Mouse (Mus musculus): Measurements from ENCODE around the gene Ssh3. TPM values are rescaled to one million over a fixed set of nuclear protein-coding genes. Genes with fewer than 3 reads are reported as not detected.

Gene Ssh3
- polyA plus RNA-seq, 1 experiment from 2014 or later: 5.6 TPM

DNA sequence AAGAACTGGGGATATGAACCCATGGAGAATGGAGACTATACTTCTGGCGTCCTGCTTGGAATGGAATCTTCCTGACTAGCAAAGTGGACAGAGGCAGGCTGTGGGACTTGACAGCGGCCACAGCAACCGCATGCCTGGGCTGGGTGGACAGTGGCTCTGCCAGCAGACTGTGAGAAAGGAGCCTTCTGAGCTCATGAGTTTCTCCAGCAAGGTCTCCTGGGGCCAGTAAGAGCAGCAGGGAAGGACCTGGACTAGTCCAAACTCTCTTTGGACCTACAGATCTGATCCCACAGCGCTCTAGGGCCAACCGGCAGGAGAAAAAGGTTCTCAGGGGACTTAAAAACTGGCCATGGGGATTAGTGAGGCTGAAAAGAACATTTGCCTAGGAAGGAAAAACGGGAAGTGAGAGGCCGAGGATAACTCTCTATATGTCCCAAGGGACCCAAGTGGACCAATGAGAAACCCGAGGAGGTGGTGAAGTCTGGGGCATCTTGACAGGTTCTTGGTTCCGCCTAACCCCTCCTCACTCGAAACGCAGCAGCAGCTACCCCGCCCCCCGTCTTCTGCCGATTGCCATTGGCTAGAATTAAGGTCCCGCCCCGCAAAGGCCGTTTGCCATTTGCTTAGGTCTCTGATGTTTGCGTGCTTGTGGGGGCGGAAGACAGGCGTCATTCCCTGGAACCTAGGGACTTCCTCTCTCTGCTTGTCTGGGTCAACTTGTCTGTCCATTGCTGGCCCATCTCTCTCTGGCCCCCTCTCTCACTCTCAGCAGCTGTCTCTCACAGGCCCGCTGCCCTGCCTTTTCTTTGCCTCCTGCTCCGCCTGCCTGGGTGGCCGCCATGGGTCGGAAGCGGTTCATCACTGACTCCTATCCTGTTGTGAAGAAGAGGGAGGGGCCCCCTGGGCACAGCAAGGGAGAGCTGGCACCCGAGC lies 37.5 kb downstream of the Ssh3 start, which contains the start of gene Pold4:
Pold4 (plus strand) TSS at position 647 of the 933 bp plus-strand sequence.
- Histone ChIP-seq H3K36me3 (replicated peaks) (no peaks in the 10 kb centered on the region), H3K4me1 (peaks cover 15% of the 10 kb centered on the region), H3K27me3 (peaks cover 37% of the 10 kb centered on the region), H3K27ac (peak within 1 kb of the TSS; percentile 67; the same call in 1 of the 2 replicates), H3K4me3 (replicated peaks) (peak within 1 kb of the TSS; percentile 57), H3K4me2 (peak within 1 kb of the TSS; percentile 90), H3K9ac (peak within 1 kb of the TSS; percentile 69), H3K9me3 (no peaks in the 10 kb centered on the region)
- WGBS: 14% methylated on average over 26 of the region's 26 CpGs
- ATAC-seq (ENCODE audit: low FRiP score): peak; percentile 91

DNA sequence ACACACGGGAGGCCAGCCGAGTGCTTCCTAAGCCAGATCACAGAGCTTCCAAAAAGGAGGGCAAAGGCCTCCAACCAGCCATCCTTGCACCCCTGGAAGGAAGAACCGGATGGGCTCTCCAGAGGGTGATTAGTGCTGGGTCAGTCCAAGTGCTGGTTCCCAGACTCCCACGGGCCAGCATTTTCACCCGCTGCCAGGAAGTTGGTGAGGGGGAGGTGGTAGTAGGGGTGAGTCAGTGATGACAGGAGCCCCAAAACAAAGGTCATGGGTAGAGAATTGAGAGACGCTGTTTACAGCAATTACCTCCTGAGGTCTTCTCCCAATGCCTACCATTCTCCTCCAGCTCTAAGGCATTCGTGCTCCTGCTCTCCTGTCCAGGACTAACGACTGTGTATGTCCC lies 38.6 kb downstream of the Ssh3 start:
- 72% methylated on average over 8 of the region's 8 CpGs for WGBS
- Histone ChIP-seq H3K27me3 (peaks cover 37% of the 10 kb centered on the region), H3K4me2 (no peak overlapping the region), H3K9ac (no peak overlapping the region), H3K4me3 (replicated peaks) (no peak overlapping the region), H3K27ac (no peak overlapping the region), H3K9me3 (no peaks in the 10 kb centered on the region), H3K36me3 (replicated peaks) (no peaks in the 10 kb centered on the region), H3K4me1 (peaks cover 12% of the 10 kb centered on the region)
- no peak for ATAC-seq (ENCODE audit: low FRiP score)

DNA sequence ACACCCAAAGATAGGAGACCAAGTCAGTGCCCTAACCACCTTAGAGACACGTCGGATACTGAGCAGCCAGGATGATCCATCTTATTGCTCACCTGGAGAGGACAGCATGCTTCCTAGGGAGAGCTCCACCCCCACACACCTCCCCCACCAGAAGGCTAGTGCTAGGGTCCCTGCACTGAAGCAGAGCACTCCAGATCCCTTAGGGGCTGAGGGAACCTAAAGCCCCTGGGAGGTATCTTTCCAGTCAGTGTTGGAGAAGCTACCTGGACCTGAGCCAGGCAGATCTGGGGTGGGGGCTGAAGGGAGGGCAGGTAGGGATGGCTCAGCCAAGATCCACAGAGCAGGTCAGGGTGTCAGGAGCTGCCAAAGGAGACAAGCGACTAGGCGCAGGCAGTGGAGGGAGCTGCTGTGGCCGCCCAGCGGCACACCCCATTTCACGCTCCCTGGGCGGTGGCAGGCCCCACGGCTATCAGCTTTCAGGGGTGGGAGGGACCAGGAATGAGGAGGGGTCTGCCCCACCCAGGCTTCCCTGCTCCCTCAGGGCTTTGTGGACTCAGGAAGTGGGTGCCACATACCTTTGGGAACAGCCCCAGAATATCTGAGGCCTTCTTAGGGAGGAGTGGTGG lies 39.4 kb downstream of the Ssh3 start:
- ATAC-seq (ENCODE audit: low FRiP score): no peak
- no peaks in the 10 kb centered on the region for H3K9me3 ChIP-seq
- H3K4me1 ChIP-seq: peaks cover 12% of the 10 kb centered on the region
- no peak overlapping the region for H3K27ac ChIP-seq
- H3K4me3 ChIP-seq (replicated peaks): no peak overlapping the region
- H3K27me3 ChIP-seq: peaks cover 37% of the 10 kb centered on the region
- H3K4me2 ChIP-seq: no peak overlapping the region
- WGBS: 49% methylated on average over 9 of the region's 9 CpGs
- H3K36me3 ChIP-seq (replicated peaks): no peaks in the 10 kb centered on the region
- H3K9ac ChIP-seq: no peak overlapping the region

- Histone ChIP-seq H3K27me3 (peaks cover 37% of the 10 kb centered on the region), H3K4me1 (peaks cover 12% of the 10 kb centered on the region), H3K27ac (no peak overlapping the region), H3K9me3 (no peaks in the 10 kb centered on the region), H3K4me3 (replicated peaks) (no peak overlapping the region), H3K4me2 (no peak overlapping the region), H3K36me3 (replicated peaks) (no peaks in the 10 kb centered on the region), H3K9ac (no peak overlapping the region)
- ATAC-seq (ENCODE audit: low FRiP score): no peak
- 74% methylated on average over 4 of the region's 4 CpGs for WGBS
Observed at GRCm38 (mm10) chr19:4228891-4229290, 40.1 kb downstream of the Ssh3 start.

DNA sequence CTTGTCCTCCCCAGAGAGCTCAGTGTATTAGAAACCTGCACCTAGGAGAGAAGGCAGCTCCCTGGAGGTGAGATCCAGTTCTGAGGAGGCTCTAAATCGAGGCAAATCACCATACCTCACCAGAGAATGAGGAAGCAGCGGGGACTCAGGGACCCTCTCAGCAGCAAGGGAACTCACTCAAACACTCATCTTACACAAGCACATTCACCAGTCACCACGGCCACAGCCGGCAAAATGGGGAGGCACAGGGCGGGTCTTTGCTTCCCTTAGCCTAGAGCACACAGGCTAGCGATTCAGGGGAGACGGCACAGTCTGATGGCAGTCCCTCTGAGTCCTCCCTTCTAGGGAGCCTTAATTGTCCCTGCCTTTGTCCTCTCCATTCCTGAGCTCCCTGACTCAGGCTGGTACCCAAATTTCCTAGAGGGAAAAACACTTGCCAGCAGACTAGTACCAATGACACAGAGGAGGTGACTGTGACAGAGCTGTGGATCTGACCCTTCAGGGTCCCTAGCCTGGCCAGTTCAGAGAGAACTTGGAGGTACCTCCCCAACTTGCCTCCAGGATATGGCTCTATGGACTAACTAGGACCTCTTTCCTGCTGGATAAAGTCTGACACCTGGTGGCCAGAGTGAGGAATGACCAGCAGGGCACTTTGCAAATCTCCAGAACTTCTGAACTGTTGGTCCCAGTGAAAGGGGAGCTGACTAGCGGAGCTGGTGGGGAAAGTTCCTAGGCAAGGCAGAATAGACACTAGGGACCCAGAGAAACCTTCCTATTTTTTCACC lies 40.9 kb downstream of the Ssh3 start:
- 21% methylated on average over 8 of the region's 8 CpGs for WGBS
- Histone ChIP-seq H3K4me2 (no peak overlapping the region), H3K9me3 (no peaks in the 10 kb centered on the region), H3K36me3 (replicated peaks) (no peaks in the 10 kb centered on the region), H3K27me3 (peaks cover 34% of the 10 kb centered on the region), H3K4me3 (replicated peaks) (no peak overlapping the region), H3K27ac (no peak overlapping the region), H3K4me1 (peaks cover 12% of the 10 kb centered on the region), H3K9ac (0 out of 2 replicates have a peak overlapping the region, but pooled peaks have one; percentile 0)
- ATAC-seq (ENCODE audit: low FRiP score): peak; percentile 34; the same call in 1 of the 2 replicates

DNA sequence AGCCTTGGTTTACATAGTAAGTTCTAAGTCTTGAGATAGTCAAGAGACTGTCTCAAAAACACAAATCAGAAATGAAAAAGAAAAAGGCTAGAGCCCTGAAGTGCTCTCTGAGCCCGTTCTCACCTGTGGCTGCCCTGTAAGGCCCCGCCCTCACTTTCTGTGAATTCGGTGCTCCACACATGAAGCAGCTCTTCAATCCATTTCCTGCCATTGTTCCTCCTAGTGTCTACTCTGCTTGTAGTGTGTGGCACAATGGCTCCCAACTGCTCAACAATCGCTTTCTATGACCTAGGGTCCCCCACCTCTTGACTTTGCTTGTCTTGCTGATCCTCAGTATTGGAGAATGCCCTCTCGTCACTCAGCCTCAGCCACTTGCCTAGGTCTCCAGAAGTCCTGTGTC lies 41.5 kb downstream of the Ssh3 start:
- H3K4me2 ChIP-seq: no peak overlapping the region
- no peak overlapping the region for H3K27ac ChIP-seq
- 65% methylated on average over 5 of the region's 5 CpGs for WGBS
- H3K9ac ChIP-seq: no peak overlapping the region
- no peaks in the 10 kb centered on the region for H3K9me3 ChIP-seq
- peaks cover 29% of the 10 kb centered on the region for H3K27me3 ChIP-seq
- H3K4me3 ChIP-seq (replicated peaks): no peak overlapping the region
- no peaks in the 10 kb centered on the region for H3K36me3 ChIP-seq (replicated peaks)
- peaks cover 10% of the 10 kb centered on the region for H3K4me1 ChIP-seq
- ATAC-seq (ENCODE audit: low FRiP score): no peak

GRCm38 (mm10) chr19:4226779-4227178 lies 42.2 kb downstream of the Ssh3 start:
- Histone ChIP-seq H3K27ac (no peak overlapping the region), H3K9ac (no peak overlapping the region), H3K9me3 (no peaks in the 10 kb centered on the region), H3K27me3 (peaks cover 35% of the 10 kb centered on the region), H3K4me3 (replicated peaks) (no peak overlapping the region), H3K36me3 (replicated peaks) (no peaks in the 10 kb centered on the region), H3K4me2 (no peak overlapping the region), H3K4me1 (peaks cover 4% of the 10 kb centered on the region; the same call in 1 of the 2 replicates)
- ATAC-seq (ENCODE audit: low FRiP score): no peak
- WGBS: 87% methylated on average over 7 of the region's 7 CpGs

GRCm38 (mm10) chr19:4222165-4222564 lies 46.8 kb downstream of the Ssh3 start:
- peaks cover 3% of the 10 kb centered on the region for H3K4me1 ChIP-seq
- no peak overlapping the region for H3K27ac ChIP-seq
- H3K27me3 ChIP-seq: peaks cover 29% of the 10 kb centered on the region
- WGBS: 87% methylated on average over 11 of the region's 11 CpGs
- no peak overlapping the region for H3K4me2 ChIP-seq
- no peak overlapping the region for H3K4me3 ChIP-seq (replicated peaks)
- H3K9me3 ChIP-seq: no peaks in the 10 kb centered on the region
- no peak for ATAC-seq (ENCODE audit: low FRiP score)
- H3K36me3 ChIP-seq (replicated peaks): no peaks in the 10 kb centered on the region
- no peak overlapping the region for H3K9ac ChIP-seq

- no peak overlapping the region for H3K4me3 ChIP-seq (replicated peaks)
- H3K36me3 ChIP-seq (replicated peaks): no peaks in the 10 kb centered on the region
- H3K9me3 ChIP-seq: no peaks in the 10 kb centered on the region
- peaks cover 10% of the 10 kb centered on the region for H3K4me1 ChIP-seq
- no peak overlapping the region for H3K4me2 ChIP-seq
- no peak overlapping the region for H3K9ac ChIP-seq
- peaks cover 39% of the 10 kb centered on the region for H3K27me3 ChIP-seq
- 54% methylated on average over 14 of the region's 14 CpGs for WGBS
- H3K27ac ChIP-seq: no peak overlapping the region
- no peak for ATAC-seq (ENCODE audit: low FRiP score)
Observed at GRCm38 (mm10) chr19:4220957-4221743, 47.8 kb downstream of the Ssh3 start.

GRCm38 (mm10) chr19:4220416-4220815 lies 48.6 kb downstream of the Ssh3 start:
- Histone ChIP-seq H3K27ac (no peak overlapping the region), H3K4me1 (peaks cover 16% of the 10 kb centered on the region), H3K27me3 (peaks cover 46% of the 10 kb centered on the region), H3K9me3 (no peaks in the 10 kb centered on the region), H3K9ac (no peak overlapping the region), H3K4me2 (no peak overlapping the region), H3K36me3 (replicated peaks) (no peaks in the 10 kb centered on the region), H3K4me3 (replicated peaks) (no peak overlapping the region)
- ATAC-seq (ENCODE audit: low FRiP score): no peak
- WGBS: 71% methylated on average over 4 of the region's 4 CpGs

DNA sequence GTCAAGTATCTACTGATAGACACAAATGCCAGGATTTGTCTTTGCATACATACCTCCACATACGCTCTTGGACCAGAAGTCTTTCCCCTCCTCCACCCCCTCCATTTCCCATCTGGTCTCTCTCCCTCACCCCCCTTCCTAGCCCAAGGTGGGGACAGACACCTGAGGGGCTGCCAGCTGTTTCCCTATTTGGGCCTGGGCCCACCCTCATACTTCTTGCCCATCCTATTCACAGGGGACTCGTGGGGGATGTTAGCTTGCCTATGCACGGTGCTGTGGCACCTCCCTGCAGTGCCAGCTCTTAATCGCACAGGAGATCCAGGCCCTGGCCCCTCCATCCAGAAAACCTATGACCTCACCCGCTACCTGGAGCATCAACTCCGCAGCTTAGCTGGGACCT lies 49.0 kb downstream of the Ssh3 start:
- ATAC-seq (ENCODE audit: low FRiP score): no peak
- Histone ChIP-seq H3K9me3 (no peaks in the 10 kb centered on the region), H3K4me1 (peaks cover 20% of the 10 kb centered on the region), H3K36me3 (replicated peaks) (no peaks in the 10 kb centered on the region), H3K9ac (no peak overlapping the region), H3K4me2 (no peak overlapping the region), H3K4me3 (replicated peaks) (no peak overlapping the region), H3K27me3 (peaks cover 51% of the 10 kb centered on the region), H3K27ac (no peak overlapping the region)
- WGBS: 82% methylated on average over 6 of the region's 6 CpGs

Measured in forebrain, embryonic 12.5 days (tissue).